Mouse (Mus musculus) midbrain, embryonic 16.5 days (tissue): ENCODE data around the gene Cir1. TPM values are rescaled to one million over a fixed set of nuclear protein-coding genes. Genes with fewer than 3 reads are reported as not detected.

ENCODE experiments used
- ATAC-seq: fragments of 200-750 bp; cut with Nextera tagmentation; 2 replicates; pipeline ENCODE4 v1.8.0; 2017; ENCODE audit warnings: moderate TSS enrichment
- H3K27ac ChIP-seq: fragments of 300-500 bp; sonication (generic); 2 replicates; pipeline ENCODE4 v1.5.1; 2014; ENCODE audit warnings: mild to moderate bottlenecking, low read length, mixed read lengths
- H3K27me3 ChIP-seq: fragments of 300-500 bp; sonication (generic); 2 replicates; pipeline ENCODE4 v1.6.1; 2014; ENCODE audit warnings: low read depth, low read length, mixed read lengths; ENCODE audit not compliant: control insufficient read depth, insufficient read depth
- H3K36me3 ChIP-seq: fragments of 300-500 bp; sonication (generic); 2 replicates; pipeline ENCODE4 v1.6.1; 2014; ENCODE audit warnings: mild to moderate bottlenecking, low read length, moderate library complexity, mixed read lengths; ENCODE audit not compliant: control insufficient read depth, insufficient read depth
- H3K4me1 ChIP-seq: fragments of 300-500 bp; sonication (generic); 2 replicates; pipeline ENCODE4 v1.6.1; 2014; ENCODE audit warnings: mild to moderate bottlenecking, low read length, mixed read lengths; ENCODE audit not compliant: control insufficient read depth, insufficient read depth
- H3K4me2 ChIP-seq: fragments of 300-500 bp; sonication (generic); 2 replicates; pipeline ENCODE4 v1.6.1; 2014; ENCODE audit warnings: mild to moderate bottlenecking, low read length, mixed read lengths
- H3K4me3 ChIP-seq: fragments of 300-500 bp; sonication (generic); 2 replicates; pipeline ENCODE4 v1.5.1; 2014; ENCODE audit warnings: low read depth, mild to moderate bottlenecking, low read length, moderate library complexity, mixed read lengths
- H3K9ac ChIP-seq: fragments of 300-500 bp; sonication (generic); 2 replicates; pipeline ENCODE4 v1.6.1; 2014; ENCODE audit warnings: low read depth, low read length, mixed read lengths
- H3K9me3 ChIP-seq: fragments of 300-500 bp; sonication (generic); replicated peaks from 2 replicates; pipeline ENCODE4 v1.6.1; 2014; ENCODE audit warnings: mild to moderate bottlenecking, low read length, mixed read lengths; ENCODE audit not compliant: control insufficient read depth, poor library complexity, severe bottlenecking
- WGBS: fragments of 180-500 bp; shearing (Covaris S2); extraction: QIAGEN DNeasy Blood & Tissue Kit; methylation state at CpG from one replicate; pipeline ENCODE4 v1.1.7; 2014; 5-methylcytosine and 5-hydroxymethylcytosine counted together
- polyA plus RNA-seq: library from polyadenylated mRNA; unstranded; fragments of >200 nt; fragmentation: Nextera tagmentation; extraction: Ambion mirVana; gene quantifications from 2 replicates; pipeline ENCODE4 v1.2.1, GENCODE M21; 2015

Gene Cir1
- polyA plus RNA-seq, 1 experiment from 2014 or later: 25.5 TPM

DNA sequence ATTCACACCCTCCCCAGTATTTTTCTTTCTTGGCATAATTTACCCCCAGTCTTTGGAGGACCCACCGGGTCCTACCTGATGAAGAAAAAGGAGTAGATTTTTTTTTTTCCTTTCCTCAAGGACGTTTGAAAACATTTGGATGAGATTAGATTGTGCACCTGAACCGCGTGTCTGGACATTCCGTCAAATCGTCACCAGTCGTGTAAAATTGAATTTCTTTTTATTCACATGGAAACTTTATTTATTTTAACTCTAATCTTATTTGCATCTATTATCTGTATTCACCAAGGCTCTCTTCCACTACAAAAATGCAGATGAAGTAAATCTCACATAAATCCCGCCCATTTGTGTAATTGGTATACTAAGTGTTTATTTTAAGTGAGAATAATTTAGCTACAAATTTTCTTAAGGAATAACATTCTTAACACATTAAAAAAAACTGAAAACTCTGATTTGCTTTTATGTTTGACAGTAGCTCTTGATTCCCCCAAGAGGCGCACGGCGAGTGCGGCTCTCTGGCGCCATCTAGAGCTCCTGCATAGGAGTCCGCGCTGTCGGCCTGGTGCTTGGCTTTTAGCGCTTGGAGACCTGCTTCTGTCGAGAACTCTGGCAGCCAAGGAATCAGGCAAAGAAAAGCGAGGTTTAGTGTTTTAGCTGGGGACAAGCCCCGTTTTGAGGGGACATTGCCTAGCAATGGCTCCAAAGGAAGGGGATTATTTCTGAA is 34.2 kb downstream of the Cir1 start:
- peak overlapping the region; percentile 39 for H3K4me2 ChIP-seq
- H3K9ac ChIP-seq: peak overlapping the region; percentile 44; the same call in 1 of the 2 replicates
- peaks cover 14% of the 10 kb centered on the region for H3K4me1 ChIP-seq
- H3K36me3 ChIP-seq: no peaks in the 10 kb centered on the region
- under 1% methylated on average over 20 of the region's 20 CpGs for WGBS
- peak overlapping the region; percentile 67 for H3K27ac ChIP-seq
- H3K9me3 ChIP-seq: no peaks in the 10 kb centered on the region
- peak; percentile 77 for ATAC-seq
- peaks cover 16% of the 10 kb centered on the region for H3K27me3 ChIP-seq
- H3K4me3 ChIP-seq: peak overlapping the region; percentile 11; the same call in 1 of the 2 replicates

DNA sequence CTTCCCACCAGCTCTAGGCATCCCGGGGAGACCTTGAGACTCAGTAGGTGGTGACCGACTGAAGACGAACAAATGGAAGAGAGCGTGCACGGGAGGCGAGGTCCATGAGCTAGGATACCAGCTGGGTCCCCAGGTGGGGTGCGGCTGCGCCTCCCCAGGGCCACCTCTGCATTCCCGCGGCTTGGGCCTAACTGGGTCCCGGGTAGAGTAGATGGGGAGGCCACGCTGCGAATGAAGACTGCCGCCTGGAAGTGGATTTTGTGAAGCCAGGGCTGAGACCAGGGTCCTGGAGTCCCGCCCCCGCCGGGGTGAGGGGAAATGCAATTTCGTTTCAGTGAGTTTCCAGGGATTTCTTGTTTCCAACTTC is 34.8 kb downstream of the Cir1 start:
- peaks cover 16% of the 10 kb centered on the region for H3K27me3 ChIP-seq
- H3K4me3 ChIP-seq: peak overlapping the region; percentile 26
- peaks cover 20% of the 10 kb centered on the region for H3K4me1 ChIP-seq
- H3K9ac ChIP-seq: peak overlapping the region; percentile 46
- H3K9me3 ChIP-seq: no peaks in the 10 kb centered on the region
- H3K4me2 ChIP-seq: peak overlapping the region; percentile 37
- ATAC-seq: no peak
- WGBS: under 1% methylated on average over 18 of the region's 18 CpGs
- no peaks in the 10 kb centered on the region for H3K36me3 ChIP-seq
- H3K27ac ChIP-seq: peak overlapping the region; percentile 65

DNA sequence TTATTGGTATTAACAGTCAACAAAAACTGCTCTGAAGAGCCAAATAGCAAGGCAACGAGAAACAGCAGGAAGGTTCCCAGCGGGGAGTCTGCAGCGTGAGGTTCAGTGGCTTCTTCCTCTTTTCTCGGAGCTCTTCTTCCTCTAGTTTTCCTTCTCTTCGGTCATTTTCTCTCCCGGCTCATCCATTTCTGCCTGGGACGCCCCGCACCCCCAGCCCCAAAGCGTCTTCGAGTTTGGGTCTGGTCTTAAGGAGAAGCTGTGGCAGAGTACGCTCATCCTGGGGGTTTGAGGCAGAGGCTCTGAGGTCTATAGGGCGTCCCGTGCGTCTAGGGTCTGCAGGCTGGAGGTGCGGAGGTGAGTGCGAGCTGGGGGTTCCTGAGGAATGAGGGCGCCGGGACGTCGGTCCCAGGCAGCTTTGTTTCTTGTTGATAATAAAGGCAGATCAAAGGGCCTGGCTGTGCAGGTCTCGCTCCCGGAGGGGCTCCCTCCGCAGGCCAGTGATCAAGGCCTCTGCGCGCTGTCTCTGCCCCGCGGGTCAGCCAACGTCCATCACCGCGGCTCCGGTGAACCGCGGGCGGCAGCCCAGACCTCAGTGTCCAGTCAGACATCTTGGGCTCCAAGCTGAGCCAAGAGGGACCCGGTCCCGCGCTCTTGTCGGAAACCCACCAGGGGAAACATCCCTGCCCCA is 35.3 kb downstream of the Cir1 start:
- no peaks in the 10 kb centered on the region for H3K36me3 ChIP-seq
- H3K4me1 ChIP-seq: peaks cover 20% of the 10 kb centered on the region
- peaks cover 15% of the 10 kb centered on the region for H3K27me3 ChIP-seq
- peak overlapping the region; percentile 65 for H3K27ac ChIP-seq
- H3K4me2 ChIP-seq: peak overlapping the region; percentile 37
- 1% methylated on average over 38 of the region's 38 CpGs for WGBS
- H3K9me3 ChIP-seq: no peaks in the 10 kb centered on the region
- peak overlapping the region; percentile 46 for H3K9ac ChIP-seq
- no peak for ATAC-seq
- H3K4me3 ChIP-seq: peak overlapping the region; percentile 26

DNA sequence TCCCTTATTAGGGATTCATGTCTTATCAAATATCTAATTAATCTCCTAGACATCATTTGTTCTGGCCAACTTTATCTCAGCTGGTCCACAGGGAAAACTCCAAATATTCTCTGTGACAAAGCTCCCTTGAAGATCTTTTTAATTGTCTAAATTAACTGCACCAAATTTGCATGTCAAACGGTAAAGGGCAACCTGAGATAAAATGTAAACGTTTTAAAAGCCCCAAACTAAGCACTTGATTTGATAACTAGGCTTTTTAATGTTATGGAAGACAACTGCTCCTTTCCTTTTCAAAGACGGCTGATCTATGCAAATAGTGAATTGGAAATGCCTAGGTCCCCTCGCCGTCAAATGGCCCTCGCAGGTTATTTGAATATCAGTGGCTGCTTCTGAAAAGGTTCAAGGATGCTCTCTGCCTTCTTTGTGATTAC is 36.3 kb downstream of the Cir1 start:
- H3K27me3 ChIP-seq: peaks cover 18% of the 10 kb centered on the region
- H3K4me1 ChIP-seq: peaks cover 20% of the 10 kb centered on the region
- H3K9me3 ChIP-seq: no peaks in the 10 kb centered on the region
- H3K4me2 ChIP-seq: peak overlapping the region; percentile 12; the same call in 1 of the 2 replicates
- no peaks in the 10 kb centered on the region for H3K36me3 ChIP-seq
- WGBS: 0% methylated on average over 6 of the region's 6 CpGs
- peak overlapping the region; percentile 20; the same call in 1 of the 2 replicates for H3K4me3 ChIP-seq
- ATAC-seq: no peak
- H3K27ac ChIP-seq: no peak overlapping the region
- H3K9ac ChIP-seq: no peak overlapping the region

DNA sequence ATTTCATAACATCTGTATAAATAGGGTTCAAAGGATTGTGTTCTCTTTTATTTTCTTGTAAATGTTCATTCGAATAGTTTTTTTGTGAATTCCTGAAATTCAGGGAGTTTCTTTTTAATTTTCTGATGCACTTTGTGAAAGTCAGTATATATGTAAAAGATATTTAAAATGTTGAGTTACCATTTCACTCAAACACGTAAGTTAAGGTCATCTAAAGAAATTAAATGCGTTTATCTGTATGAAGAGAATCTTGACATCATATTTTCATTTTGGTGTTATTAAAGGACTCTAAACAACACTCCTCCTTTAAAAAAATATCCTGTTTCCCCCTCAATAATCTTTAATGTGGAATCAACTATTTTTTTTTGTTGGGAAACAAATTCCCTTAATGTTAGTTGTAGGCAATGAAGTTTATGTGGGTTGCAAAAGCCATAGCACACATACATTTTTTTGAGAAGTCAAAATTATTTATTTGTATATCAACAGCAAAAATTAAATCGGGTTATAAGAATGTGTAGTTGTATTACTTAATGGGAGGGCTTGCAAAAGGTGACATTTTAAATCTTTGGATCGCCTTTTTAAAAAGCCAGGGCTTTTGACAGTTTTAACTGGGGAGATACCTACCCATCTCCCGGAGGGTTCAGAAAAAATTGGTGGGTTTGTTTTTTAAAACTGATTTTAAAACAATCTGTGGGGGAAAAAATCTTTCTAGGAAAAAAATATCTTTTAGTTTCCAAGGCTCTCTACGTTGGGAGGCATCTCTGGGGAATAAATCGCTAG is 37.0 kb downstream of the Cir1 start:
- Histone ChIP-seq H3K27me3 (peaks cover 23% of the 10 kb centered on the region), H3K4me2 (no peak overlapping the region), H3K4me3 (peak overlapping the region; percentile 20; the same call in 1 of the 2 replicates), H3K9me3 (no peaks in the 10 kb centered on the region), H3K27ac (no peak overlapping the region), H3K36me3 (no peaks in the 10 kb centered on the region), H3K9ac (no peak overlapping the region), H3K4me1 (peaks cover 24% of the 10 kb centered on the region)
- ATAC-seq: no peak
- WGBS: 12% methylated on average over 8 of the region's 8 CpGs

DNA sequence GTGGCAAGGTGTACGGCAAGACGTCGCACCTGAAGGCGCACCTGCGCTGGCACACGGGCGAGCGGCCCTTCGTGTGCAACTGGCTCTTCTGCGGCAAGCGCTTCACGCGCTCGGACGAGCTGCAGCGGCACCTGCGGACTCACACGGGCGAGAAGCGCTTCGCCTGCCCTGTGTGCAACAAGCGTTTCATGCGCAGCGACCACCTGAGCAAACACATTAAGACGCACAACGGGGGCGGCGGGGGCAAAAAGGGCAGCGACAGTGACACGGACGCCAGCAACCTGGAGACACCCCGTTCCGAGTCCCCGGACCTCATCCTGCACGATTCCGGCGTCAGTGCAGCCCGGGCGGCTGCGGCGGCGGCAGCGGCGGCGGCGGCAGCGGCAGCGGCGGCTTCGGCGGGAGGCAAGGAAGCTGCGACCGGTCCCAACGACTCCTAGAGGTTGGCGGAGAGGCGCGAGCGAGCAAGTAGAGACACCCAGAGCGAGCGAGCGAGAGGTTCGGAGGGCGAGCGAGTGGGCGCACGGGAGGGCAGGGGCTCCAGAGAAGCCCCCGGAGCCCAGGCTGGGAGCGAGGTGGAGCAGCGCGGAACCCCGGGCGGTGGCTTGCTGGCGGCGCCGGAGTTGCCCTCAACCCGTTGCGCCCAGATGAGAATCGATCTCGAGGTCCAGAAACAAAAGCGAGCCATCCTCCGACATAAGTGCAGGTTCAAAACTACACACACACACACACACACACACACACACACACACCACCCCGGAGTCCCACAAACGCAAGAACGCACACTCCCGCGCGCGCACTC is 38.2 kb downstream of the Cir1 start:
- Histone ChIP-seq H3K4me2 (peak overlapping the region; percentile 51), H3K36me3 (no peaks in the 10 kb centered on the region), H3K4me3 (peak overlapping the region; percentile 39), H3K4me1 (peaks cover 24% of the 10 kb centered on the region), H3K9me3 (no peaks in the 10 kb centered on the region), H3K27me3 (peaks cover 27% of the 10 kb centered on the region), H3K9ac (peak overlapping the region; percentile 58), H3K27ac (peak overlapping the region; percentile 59)
- ATAC-seq: peak; percentile 18; the same call in 1 of the 2 replicates
- under 1% methylated on average over 87 of the region's 88 CpGs for WGBS

DNA sequence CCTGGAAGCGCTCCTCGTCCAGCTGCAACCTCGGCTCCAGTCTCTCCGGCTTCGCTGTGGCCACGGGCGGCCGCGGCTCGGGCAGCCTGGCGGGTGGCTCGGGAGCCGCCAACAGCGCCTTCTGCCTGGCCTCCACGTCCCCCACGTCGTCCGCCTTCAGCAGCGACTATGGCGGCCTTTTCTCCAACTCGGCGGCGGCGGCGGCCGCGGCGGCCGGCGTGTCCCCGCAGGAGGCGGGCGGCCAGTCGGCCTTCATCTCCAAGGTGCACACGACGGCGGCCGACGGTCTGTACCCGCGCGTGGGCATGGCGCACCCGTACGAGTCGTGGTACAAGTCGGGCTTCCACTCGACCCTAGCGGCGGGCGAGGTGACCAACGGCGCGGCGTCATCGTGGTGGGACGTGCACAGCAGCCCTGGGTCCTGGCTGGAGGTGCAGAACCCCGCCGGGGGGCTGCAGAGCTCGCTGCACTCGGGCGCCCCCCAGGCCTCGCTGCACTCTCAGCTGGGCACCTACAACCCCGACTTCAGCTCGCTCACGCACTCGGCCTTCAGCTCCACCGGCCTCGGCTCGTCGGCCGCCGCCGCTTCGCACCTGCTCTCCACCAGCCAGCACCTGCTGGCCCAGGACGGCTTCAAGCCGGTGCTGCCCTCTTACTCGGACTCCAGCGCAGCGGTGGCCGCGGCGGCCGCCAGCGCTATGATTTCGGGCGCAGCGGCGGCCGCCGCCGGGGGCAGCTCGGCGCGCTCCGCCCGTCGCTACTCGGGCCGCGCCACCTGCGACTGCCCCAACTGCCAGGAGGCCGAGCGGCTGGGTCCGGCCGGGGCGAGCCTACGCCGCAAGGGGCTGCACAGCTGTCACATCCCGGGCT is 39.0 kb downstream of the Cir1 start:
- peak overlapping the region; percentile 58 for H3K9ac ChIP-seq
- ATAC-seq: peak; percentile 10; the same call in 1 of the 2 replicates
- H3K9me3 ChIP-seq: no peaks in the 10 kb centered on the region
- peaks cover 23% of the 10 kb centered on the region for H3K27me3 ChIP-seq
- peak overlapping the region; percentile 59 for H3K27ac ChIP-seq
- peaks cover 21% of the 10 kb centered on the region for H3K4me1 ChIP-seq
- no peaks in the 10 kb centered on the region for H3K36me3 ChIP-seq
- peak overlapping the region; percentile 39 for H3K4me3 ChIP-seq
- WGBS: under 1% methylated on average over 108 of the region's 110 CpGs
- peak overlapping the region; percentile 51 for H3K4me2 ChIP-seq
